Mouse (Mus musculus): ENCODE measurements around the gene Lpxn. TPM values are rescaled to one million over a fixed set of nuclear protein-coding genes. Genes with fewer than 3 reads are reported as not detected.

The Lpxn gene
- polyA plus RNA-seq (2014; fragmentation: Nextera tagmentation; extraction: Ambion mirVana): 4.2 and 4.6 TPM in 2 replicates

DNA sequence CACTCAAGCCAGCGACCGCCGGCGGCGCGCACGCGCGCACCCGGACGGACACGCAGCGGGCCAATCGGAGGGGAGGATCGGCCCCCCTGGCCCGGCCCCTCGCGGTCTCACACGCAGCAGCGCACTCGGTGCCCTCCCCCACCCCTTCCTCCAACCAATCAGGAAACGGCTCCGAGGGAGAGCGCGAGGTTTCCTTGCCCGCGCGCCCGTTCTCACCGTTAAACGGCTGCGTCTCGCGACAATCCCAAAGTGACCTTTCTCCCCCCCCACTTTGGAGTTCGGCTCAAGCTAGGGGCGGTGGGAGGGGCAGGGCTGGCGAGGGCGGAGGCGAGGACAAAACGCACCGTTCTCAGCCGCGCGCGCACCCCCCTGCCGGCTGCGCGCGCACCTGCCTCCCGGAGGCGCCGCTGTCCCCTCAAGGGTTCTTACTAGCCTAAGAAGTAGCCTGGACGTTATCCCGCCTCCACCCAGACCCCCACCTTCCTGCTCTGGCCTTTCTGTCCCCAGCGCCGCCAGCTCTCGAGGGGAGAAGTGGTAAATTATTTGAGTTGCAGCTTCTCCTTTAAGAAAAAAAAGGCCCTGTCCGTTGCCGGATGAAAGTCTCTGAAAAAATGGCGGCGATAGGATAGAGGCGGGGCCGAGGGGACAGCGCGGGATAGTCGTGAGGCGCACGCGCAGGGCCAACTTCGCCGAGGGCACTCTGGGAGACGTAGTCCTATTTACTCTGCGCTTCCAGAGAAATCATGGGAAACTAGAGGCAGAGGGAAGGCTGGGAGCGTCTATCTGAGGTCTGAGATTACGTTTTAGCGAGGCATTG lies at the start of gene Lpxn, which contains the start of gene Zfp91:
Gene Lpxn (plus strand): TSS at position 683 of the 817 bp plus-strand sequence.
Gene Zfp91 (minus strand): TSS at position 616 of the 817 bp plus-strand sequence.
- DNase-seq (ENCODE audit: low spot score) (peak; percentile 100), ATAC-seq (ENCODE audit: low read depth) (peak; percentile 96)
- Histone ChIP-seq H3K4me2 (ENCODE audit: low read depth, low read length) (peak within 1 kb of the TSS; percentile 69), H3K36me3 (ENCODE audit: control insufficient read depth, insufficient read depth, low read length) (no peaks in the 10 kb centered on the region), H3K9me3 (ENCODE audit: control insufficient read depth, low read length) (no peaks in the 10 kb centered on the region), H3K27me3 (replicated peaks; ENCODE audit: control insufficient read depth, insufficient read depth, low read length) (no peaks in the 10 kb centered on the region), H3K4me1 (ENCODE audit: control insufficient read depth, insufficient read depth, low read length) (peaks cover 11% of the 10 kb centered on the region; the same call in 1 of the 2 replicates), H3K27ac (replicated peaks; ENCODE audit: low read depth, low read length) (peak within 1 kb of the TSS; percentile 100), H3K9ac (ENCODE audit: low read depth, low read length) (peak within 1 kb of the TSS; percentile 99), H3K4me3 (ENCODE audit: low read depth, low read length) (peak within 1 kb of the TSS; percentile 94)
- WGBS: under 1% methylated on average over 34 of the region's 76 CpGs

DNA sequence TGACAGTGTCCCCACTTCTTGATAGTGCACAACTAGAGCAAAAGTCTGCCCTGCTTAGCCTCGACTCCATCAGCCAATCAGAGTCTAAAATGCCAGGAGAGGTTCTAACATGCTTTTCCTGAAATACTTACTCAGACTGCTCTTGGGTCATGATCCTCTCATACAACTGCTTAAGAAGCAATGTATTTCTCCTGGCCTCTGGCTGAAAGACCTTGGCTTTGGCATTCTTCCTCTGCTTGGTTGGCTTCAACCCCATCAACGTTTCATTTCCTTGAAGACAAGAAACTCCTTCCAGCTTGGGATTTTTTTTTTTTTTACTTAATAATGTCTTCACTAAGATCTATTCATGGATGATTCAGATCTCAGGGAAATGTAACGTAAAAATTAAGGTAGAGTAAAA lies 39.7 kb upstream of the Lpxn start:
- no peak overlapping the region for H3K4me2 ChIP-seq (ENCODE audit: low read depth, low read length)
- H3K27ac ChIP-seq (replicated peaks; ENCODE audit: low read depth, low read length): no peak overlapping the region

DNA sequence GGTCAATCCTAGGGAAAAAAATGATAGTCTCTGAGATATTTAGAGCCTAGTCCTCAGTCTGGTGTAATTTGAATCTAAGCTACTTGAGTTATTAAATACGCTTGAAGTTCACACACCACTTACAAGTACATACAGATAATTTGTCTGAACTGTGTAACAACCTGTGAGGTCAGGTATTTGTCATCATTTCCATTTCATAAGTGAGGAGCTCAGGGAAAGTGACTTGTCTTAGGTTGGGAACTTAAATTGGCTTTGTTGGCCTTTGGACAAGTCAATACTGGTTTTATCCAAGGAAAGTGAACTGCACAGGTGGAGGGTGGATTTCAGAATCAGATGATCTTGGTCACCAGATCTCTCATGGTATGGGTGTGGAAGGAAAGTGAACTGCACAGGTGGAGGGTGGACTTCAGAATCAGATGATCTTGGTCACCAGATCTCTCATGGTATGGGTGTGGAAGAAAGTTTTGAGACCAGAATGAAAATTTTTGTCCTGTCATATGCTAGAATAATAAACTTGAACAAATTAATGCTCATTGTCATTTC lies 37.0 kb upstream of the Lpxn start:
- Histone ChIP-seq H3K4me1 (ENCODE audit: control insufficient read depth, insufficient read depth, low read length) (no peaks in the 10 kb centered on the region), H3K9ac (ENCODE audit: low read depth, low read length) (no peak overlapping the region), H3K27me3 (replicated peaks; ENCODE audit: control insufficient read depth, insufficient read depth, low read length) (no peaks in the 10 kb centered on the region), H3K9me3 (ENCODE audit: control insufficient read depth, low read length) (no peaks in the 10 kb centered on the region), H3K27ac (replicated peaks; ENCODE audit: low read depth, low read length) (no peak overlapping the region), H3K4me3 (ENCODE audit: low read depth, low read length) (no peak overlapping the region), H3K4me2 (ENCODE audit: low read depth, low read length) (no peak overlapping the region), H3K36me3 (ENCODE audit: control insufficient read depth, insufficient read depth, low read length) (peaks cover 18% of the 10 kb centered on the region)
- no peak for ATAC-seq (ENCODE audit: low read depth)
- DNase-seq (ENCODE audit: low spot score): no peak
- 77% methylated on average over 1 of the region's 1 CpGs for WGBS

More for the DNA sequence above, 39.7 kb upstream of the Lpxn start:
- Histone ChIP-seq H3K9me3 (ENCODE audit: control insufficient read depth, low read length) (no peaks in the 10 kb centered on the region), H3K4me3 (ENCODE audit: low read depth, low read length) (no peak overlapping the region), H3K27me3 (replicated peaks; ENCODE audit: control insufficient read depth, insufficient read depth, low read length) (no peaks in the 10 kb centered on the region), H3K9ac (ENCODE audit: low read depth, low read length) (no peak overlapping the region), H3K36me3 (ENCODE audit: control insufficient read depth, insufficient read depth, low read length) (no peaks in the 10 kb centered on the region), H3K4me1 (ENCODE audit: control insufficient read depth, insufficient read depth, low read length) (no peaks in the 10 kb centered on the region)
- DNase-seq (ENCODE audit: low spot score): no peak
- ATAC-seq (ENCODE audit: low read depth): no peak
- 78% methylated on average over 3 of the region's 3 CpGs for WGBS

DNA sequence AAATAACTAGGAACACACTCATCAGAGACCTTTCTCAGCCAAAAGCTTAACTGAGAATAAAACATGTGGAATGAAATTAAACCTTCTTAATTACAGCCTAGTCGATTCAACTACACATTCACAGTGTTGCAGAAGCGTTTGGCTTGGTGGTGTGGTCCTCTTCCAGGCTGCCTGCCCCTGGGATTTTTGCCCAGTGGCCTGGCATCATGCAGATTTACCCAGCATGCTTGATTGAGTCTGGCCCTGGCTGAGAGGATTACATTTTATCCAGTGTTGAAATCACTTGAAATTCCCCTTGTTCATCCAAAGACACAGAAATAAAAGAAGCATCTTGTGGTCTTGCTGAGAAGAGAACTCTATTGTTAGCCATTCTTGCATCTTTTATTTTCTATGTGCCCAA lies 36.3 kb upstream of the Lpxn start:
- Histone ChIP-seq H3K9ac (ENCODE audit: low read depth, low read length) (no peak overlapping the region), H3K4me3 (ENCODE audit: low read depth, low read length) (no peak overlapping the region), H3K9me3 (ENCODE audit: control insufficient read depth, low read length) (no peaks in the 10 kb centered on the region), H3K27me3 (replicated peaks; ENCODE audit: control insufficient read depth, insufficient read depth, low read length) (no peaks in the 10 kb centered on the region), H3K4me2 (ENCODE audit: low read depth, low read length) (no peak overlapping the region), H3K36me3 (ENCODE audit: control insufficient read depth, insufficient read depth, low read length) (peaks cover 23% of the 10 kb centered on the region), H3K4me1 (ENCODE audit: control insufficient read depth, insufficient read depth, low read length) (no peaks in the 10 kb centered on the region), H3K27ac (replicated peaks; ENCODE audit: low read depth, low read length) (no peak overlapping the region)
- no peak for ATAC-seq (ENCODE audit: low read depth)
- DNase-seq (ENCODE audit: low spot score): peak; percentile 12
- WGBS: 68% methylated on average over 2 of the region's 2 CpGs

DNA sequence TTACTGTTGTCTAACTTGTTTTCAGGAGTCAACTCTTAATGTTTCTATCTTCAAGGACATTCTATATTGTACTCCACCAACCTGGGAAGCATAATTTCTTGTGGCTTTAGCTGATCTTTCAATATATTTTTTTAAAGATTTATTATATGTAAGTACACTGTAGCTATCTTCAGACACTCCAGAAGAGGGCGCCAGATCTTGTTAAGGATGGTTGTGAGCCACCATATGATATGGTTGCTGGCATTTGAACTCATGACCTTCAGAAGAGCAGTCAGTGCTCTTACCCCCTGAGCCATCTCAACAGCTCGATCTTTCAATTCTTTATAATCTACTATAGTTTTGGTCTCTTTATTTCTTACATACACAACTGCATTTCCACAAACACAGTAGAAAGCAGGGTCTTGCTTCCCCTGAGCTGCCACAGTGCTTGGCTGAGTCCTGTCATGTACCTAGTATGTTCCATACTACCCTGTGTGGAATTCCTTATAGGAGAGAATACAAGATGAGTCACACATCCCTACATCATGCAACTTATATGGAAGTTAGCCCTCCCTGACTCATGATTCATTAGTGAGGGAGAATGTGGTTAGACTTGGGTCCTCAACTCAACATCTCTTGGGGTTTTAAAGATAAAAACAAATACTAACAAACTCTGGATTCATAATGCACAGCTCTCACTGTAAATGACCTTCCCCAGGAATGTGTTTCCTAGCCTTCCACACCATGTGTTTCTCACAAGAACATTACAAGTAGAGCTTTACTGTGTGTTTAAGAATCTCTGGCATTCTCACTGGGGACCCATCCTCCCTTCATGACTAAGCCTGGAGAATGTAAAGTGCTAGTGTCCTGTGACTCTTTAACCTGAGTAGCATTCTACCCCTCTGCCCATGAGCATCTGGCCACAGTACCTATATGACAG lies 33.5 kb upstream of the Lpxn start:
- no peaks in the 10 kb centered on the region for H3K4me1 ChIP-seq (ENCODE audit: control insufficient read depth, insufficient read depth, low read length)

DNA sequence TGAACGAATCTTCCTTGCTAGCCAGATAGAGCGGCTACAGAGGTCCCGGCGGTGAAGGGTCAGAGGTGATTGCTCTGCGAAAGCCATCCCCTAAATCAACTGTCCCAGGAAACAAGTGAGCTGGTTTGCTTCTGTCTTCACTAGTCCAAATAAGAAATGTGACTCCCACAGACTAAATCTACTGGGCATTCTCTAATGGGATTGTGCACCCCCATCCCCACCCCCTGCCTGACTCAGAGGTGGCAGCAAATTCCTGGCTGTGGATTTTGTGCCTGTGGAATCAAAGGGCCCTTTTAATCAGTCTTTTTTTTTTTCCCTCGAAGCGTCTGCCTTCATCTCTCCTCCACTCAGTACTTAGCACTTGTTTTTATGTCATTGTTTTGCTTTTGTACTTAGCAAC lies 30.7 kb upstream of the Lpxn start, which contains the start of gene Cntf:
Gene Cntf (minus strand): TSS at position 325 of the 400 bp plus-strand sequence.
- Histone ChIP-seq H3K27ac (replicated peaks; ENCODE audit: low read depth, low read length) (no peak within 1 kb of the TSS), H3K9ac (ENCODE audit: low read depth, low read length) (no peak within 1 kb of the TSS), H3K9me3 (ENCODE audit: control insufficient read depth, low read length) (no peaks in the 10 kb centered on the region), H3K4me2 (ENCODE audit: low read depth, low read length) (no peak within 1 kb of the TSS), H3K4me1 (ENCODE audit: control insufficient read depth, insufficient read depth, low read length) (no peaks in the 10 kb centered on the region), H3K4me3 (ENCODE audit: low read depth, low read length) (no peak within 1 kb of the TSS), H3K36me3 (ENCODE audit: control insufficient read depth, insufficient read depth, low read length) (peaks cover 71% of the 10 kb centered on the region), H3K27me3 (replicated peaks; ENCODE audit: control insufficient read depth, insufficient read depth, low read length) (no peaks in the 10 kb centered on the region)
- DNase-seq (ENCODE audit: low spot score): no peak
- no peak for ATAC-seq (ENCODE audit: low read depth)
- 70% methylated on average over 7 of the region's 7 CpGs for WGBS

More for the DNA sequence above, 33.5 kb upstream of the Lpxn start:
- Histone ChIP-seq H3K4me2 (ENCODE audit: low read depth, low read length) (no peak overlapping the region), H3K4me3 (ENCODE audit: low read depth, low read length) (no peak overlapping the region), H3K27ac (replicated peaks; ENCODE audit: low read depth, low read length) (no peak overlapping the region), H3K36me3 (ENCODE audit: control insufficient read depth, insufficient read depth, low read length) (peaks cover 44% of the 10 kb centered on the region), H3K27me3 (replicated peaks; ENCODE audit: control insufficient read depth, insufficient read depth, low read length) (no peaks in the 10 kb centered on the region), H3K9ac (ENCODE audit: low read depth, low read length) (no peak overlapping the region), H3K9me3 (ENCODE audit: control insufficient read depth, low read length) (no peaks in the 10 kb centered on the region)
- 64% methylated on average over 2 of the region's 2 CpGs for WGBS
- ATAC-seq (ENCODE audit: low read depth) (no peak), DNase-seq (ENCODE audit: low spot score) (no peak)

DNA sequence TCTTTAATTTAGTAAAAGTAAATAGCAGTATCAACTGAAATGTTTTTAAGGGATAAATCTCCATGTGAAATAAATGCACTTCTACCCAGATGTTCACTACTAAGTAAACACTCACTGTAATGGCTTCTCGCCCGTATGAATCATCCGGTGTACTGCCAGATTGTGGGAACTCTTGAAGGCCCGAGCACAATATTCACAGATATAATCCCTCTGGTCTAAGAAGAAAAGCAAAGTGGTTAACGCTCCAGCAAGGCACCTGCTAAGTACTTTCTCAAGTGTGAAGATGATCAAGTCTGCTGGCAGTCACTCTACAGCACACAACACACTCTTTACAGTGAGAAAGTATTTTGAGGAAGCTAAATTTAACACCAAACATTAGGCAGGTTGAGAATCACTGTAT lies 25.1 kb upstream of the Lpxn start:
- H3K9ac ChIP-seq (ENCODE audit: low read depth, low read length): no peak overlapping the region
- no peaks in the 10 kb centered on the region for H3K9me3 ChIP-seq (ENCODE audit: control insufficient read depth, low read length)
- 92% methylated on average over 5 of the region's 5 CpGs for WGBS
- ATAC-seq (ENCODE audit: low read depth) (no peak), DNase-seq (ENCODE audit: low spot score) (no peak)
- H3K36me3 ChIP-seq (ENCODE audit: control insufficient read depth, insufficient read depth, low read length): peaks cover 74% of the 10 kb centered on the region
- H3K27ac ChIP-seq (replicated peaks; ENCODE audit: low read depth, low read length): no peak overlapping the region
- H3K27me3 ChIP-seq (replicated peaks; ENCODE audit: control insufficient read depth, insufficient read depth, low read length): no peaks in the 10 kb centered on the region
- H3K4me3 ChIP-seq (ENCODE audit: low read depth, low read length): no peak overlapping the region
- no peaks in the 10 kb centered on the region for H3K4me1 ChIP-seq (ENCODE audit: control insufficient read depth, insufficient read depth, low read length)
- H3K4me2 ChIP-seq (ENCODE audit: low read depth, low read length): no peak overlapping the region

DNA sequence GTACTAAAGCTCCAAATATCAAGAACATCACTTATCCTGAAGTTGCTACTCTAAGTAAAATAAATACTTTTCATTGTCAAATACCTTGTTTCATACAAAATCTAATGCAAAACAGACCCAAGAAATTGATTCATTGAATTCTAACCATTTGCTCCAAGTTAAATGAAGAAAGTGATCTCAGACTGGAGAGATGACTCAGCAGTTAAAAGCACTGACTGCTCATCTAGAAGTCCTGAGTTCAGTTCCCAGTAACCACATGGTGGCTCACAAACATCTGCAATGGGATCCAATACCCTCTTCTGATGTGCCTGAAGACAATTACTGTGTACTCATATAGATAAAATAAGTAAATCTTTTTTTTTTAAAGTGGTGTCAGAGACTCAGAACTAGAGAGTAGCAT lies 15.6 kb upstream of the Lpxn start:
- ATAC-seq (ENCODE audit: low read depth) (no peak), DNase-seq (ENCODE audit: low spot score) (no peak)
- H3K4me3 ChIP-seq (ENCODE audit: low read depth, low read length): no peak overlapping the region
- no peak overlapping the region for H3K4me2 ChIP-seq (ENCODE audit: low read depth, low read length)
- H3K36me3 ChIP-seq (ENCODE audit: control insufficient read depth, insufficient read depth, low read length): peaks cover 24% of the 10 kb centered on the region
- no peaks in the 10 kb centered on the region for H3K27me3 ChIP-seq (replicated peaks; ENCODE audit: control insufficient read depth, insufficient read depth, low read length)
- H3K9ac ChIP-seq (ENCODE audit: low read depth, low read length): no peak overlapping the region
- no peaks in the 10 kb centered on the region for H3K9me3 ChIP-seq (ENCODE audit: control insufficient read depth, low read length)
- H3K27ac ChIP-seq (replicated peaks; ENCODE audit: low read depth, low read length): no peak overlapping the region
- no peaks in the 10 kb centered on the region for H3K4me1 ChIP-seq (ENCODE audit: control insufficient read depth, insufficient read depth, low read length)

Measured in embryonic facial prominence, embryonic 14.5 days (tissue).